Mouse (Mus musculus) hindbrain, embryonic 15.5 days (tissue): ENCODE data around the gene Klhl5. TPM values are rescaled to one million over a fixed set of nuclear protein-coding genes. Genes with fewer than 3 reads are reported as not detected.

ENCODE experiments used
- ATAC-seq: fragments of 200-750 bp; cut with Nextera tagmentation; 2 replicates; pipeline ENCODE4 v1.8.0; 2017; ENCODE audit warnings: low read depth, moderate number of reproducible peaks, moderate TSS enrichment; ENCODE audit not compliant: low FRiP score
- H3K27ac ChIP-seq: fragments of 300-500 bp; sonication (generic); replicated peaks from 2 replicates; pipeline ENCODE4 v1.5.1; 2015; ENCODE audit warnings: mild to moderate bottlenecking, inconsistent platforms
- H3K27me3 ChIP-seq: fragments of 300-500 bp; sonication (generic); 2 replicates; pipeline ENCODE4 v1.6.1; 2015; ENCODE audit warnings: control low read depth, inconsistent platforms
- H3K36me3 ChIP-seq: fragments of 300-500 bp; sonication (generic); 2 replicates; pipeline ENCODE4 v1.6.1; 2015; ENCODE audit warnings: control low read depth, inconsistent platforms
- H3K4me1 ChIP-seq: fragments of 300-500 bp; sonication (generic); replicated peaks from 2 replicates; pipeline ENCODE4 v1.6.1; 2015; ENCODE audit warnings: control low read depth, inconsistent platforms
- H3K4me2 ChIP-seq: fragments of 300-500 bp; sonication (generic); 2 replicates; pipeline ENCODE4 v1.6.1; 2015; ENCODE audit warnings: moderate library complexity, mild to moderate bottlenecking, inconsistent platforms
- H3K4me3 ChIP-seq: fragments of 300-500 bp; sonication (generic); 2 replicates; pipeline ENCODE4 v1.5.1; 2015; ENCODE audit warnings: mild to moderate bottlenecking, inconsistent platforms
- H3K9ac ChIP-seq: fragments of 300-500 bp; sonication (generic); 2 replicates; pipeline ENCODE4 v1.6.1; 2015; ENCODE audit warnings: inconsistent platforms
- H3K9me3 ChIP-seq: fragments of 300-500 bp; sonication (generic); 2 replicates; pipeline ENCODE4 v1.6.1; 2016; ENCODE audit warnings: control low read depth, inconsistent platforms
- WGBS: fragments of 180-500 bp; shearing (Covaris S2); methylation state at CpG from one replicate; pipeline ENCODE4 v1.1.7; 2015; 5-methylcytosine and 5-hydroxymethylcytosine counted together
- polyA plus RNA-seq: library from polyadenylated mRNA; unstranded; fragments of >200 nt; fragmentation: Nextera tagmentation; extraction: Ambion mirVana; gene quantifications from 2 replicates; pipeline ENCODE4 v1.2.1, GENCODE M21; 2015

Gene Klhl5
- polyA plus RNA-seq: 45.8 and 47.3 TPM in 2 replicates

- peak; percentile 94 for ATAC-seq
- H3K27ac ChIP-seq: peak within 1 kb of the TSS; percentile 76
- peak within 1 kb of the TSS; percentile 82 for H3K4me2 ChIP-seq
- H3K9me3 ChIP-seq: no peaks in the 10 kb centered on the region
- H3K9ac ChIP-seq: peak within 1 kb of the TSS; percentile 77
- peaks cover 11% of the 10 kb centered on the region; the same call in 1 of the 2 replicates for H3K4me1 ChIP-seq
- peak within 1 kb of the TSS; percentile 86 for H3K4me3 ChIP-seq
- no peaks in the 10 kb centered on the region for H3K27me3 ChIP-seq
- 4% methylated on average over 52 of the region's 56 CpGs for WGBS
- H3K36me3 ChIP-seq: no peaks in the 10 kb centered on the region
Observed at GRCm38 (mm10) chr5:65106876-65107772, at the start of gene Klhl5. Gene Klhl5 (plus strand): TSS chr5:65107539.

GRCm38 (mm10) chr5:65057596-65057995 is 49.7 kb upstream of the Klhl5 start:
- no peaks in the 10 kb centered on the region for H3K36me3 ChIP-seq
- no peaks in the 10 kb centered on the region for H3K27me3 ChIP-seq
- H3K4me3 ChIP-seq: no peak overlapping the region
- no peak overlapping the region for H3K27ac ChIP-seq
- H3K9ac ChIP-seq: no peak overlapping the region
- H3K4me1 ChIP-seq: no peaks in the 10 kb centered on the region
- H3K4me2 ChIP-seq: no peak overlapping the region
- no peaks in the 10 kb centered on the region for H3K9me3 ChIP-seq
- no peak for ATAC-seq
- WGBS: 96% methylated on average over 6 of the region's 6 CpGs

GRCm38 (mm10) chr5:65059806-65060205 is 47.5 kb upstream of the Klhl5 start:
- no peaks in the 10 kb centered on the region for H3K27me3 ChIP-seq
- 70% methylated on average over 2 of the region's 2 CpGs for WGBS
- H3K9ac ChIP-seq: no peak overlapping the region

GRCm38 (mm10) chr5:65062236-65062635 is 45.1 kb upstream of the Klhl5 start:
- no peak overlapping the region for H3K27ac ChIP-seq
- H3K4me3 ChIP-seq: no peak overlapping the region
- 92% methylated on average over 4 of the region's 4 CpGs for WGBS
- H3K36me3 ChIP-seq: no peaks in the 10 kb centered on the region
- H3K9ac ChIP-seq: no peak overlapping the region
- no peaks in the 10 kb centered on the region for H3K27me3 ChIP-seq
- no peak overlapping the region for H3K4me2 ChIP-seq
- no peak for ATAC-seq
- no peaks in the 10 kb centered on the region for H3K4me1 ChIP-seq
- H3K9me3 ChIP-seq: no peaks in the 10 kb centered on the region

More at GRCm38 (mm10) chr5:65059806-65060205, 47.5 kb upstream of the Klhl5 start:
- Histone ChIP-seq H3K27ac (no peak overlapping the region), H3K4me1 (no peaks in the 10 kb centered on the region), H3K4me2 (no peak overlapping the region), H3K4me3 (no peak overlapping the region), H3K36me3 (no peaks in the 10 kb centered on the region), H3K9me3 (no peaks in the 10 kb centered on the region)
- ATAC-seq: no peak

- no peaks in the 10 kb centered on the region for H3K27me3 ChIP-seq
- ATAC-seq: no peak
- no peak overlapping the region for H3K9ac ChIP-seq
- H3K4me2 ChIP-seq: no peak overlapping the region
- 59% methylated on average over 2 of the region's 2 CpGs for WGBS
- no peaks in the 10 kb centered on the region for H3K36me3 ChIP-seq
- no peaks in the 10 kb centered on the region for H3K4me1 ChIP-seq
- H3K9me3 ChIP-seq: no peaks in the 10 kb centered on the region
- no peak overlapping the region for H3K4me3 ChIP-seq
- no peak overlapping the region for H3K27ac ChIP-seq
Observed at GRCm38 (mm10) chr5:65063266-65063665, 44.1 kb upstream of the Klhl5 start.

- ATAC-seq: no peak
- WGBS: 87% methylated on average over 6 of the region's 6 CpGs
- no peak overlapping the region for H3K9ac ChIP-seq
- H3K4me3 ChIP-seq: no peak overlapping the region
- no peaks in the 10 kb centered on the region for H3K27me3 ChIP-seq
- no peak overlapping the region for H3K27ac ChIP-seq
- H3K4me1 ChIP-seq: 0 out of 2 replicates have a peak, but pooled peaks cover 5% of the 10 kb centered on the region
- H3K36me3 ChIP-seq: no peaks in the 10 kb centered on the region
- no peaks in the 10 kb centered on the region for H3K9me3 ChIP-seq
- H3K4me2 ChIP-seq: no peak overlapping the region
Observed at GRCm38 (mm10) chr5:65068166-65068565, 39.2 kb upstream of the Klhl5 start.

GRCm38 (mm10) chr5:65069872-65070271 is 37.5 kb upstream of the Klhl5 start:
- H3K27ac ChIP-seq: peak overlapping the region; percentile 38; the same call in 1 of the 2 replicates

GRCm38 (mm10) chr5:65071689-65072118 is 35.6 kb upstream of the Klhl5 start:
- peak; percentile 68; the same call in 1 of the 2 replicates for ATAC-seq
- Histone ChIP-seq H3K36me3 (no peaks in the 10 kb centered on the region), H3K9me3 (no peaks in the 10 kb centered on the region), H3K4me3 (no peak overlapping the region), H3K27me3 (no peaks in the 10 kb centered on the region), H3K9ac (no peak overlapping the region), H3K4me2 (no peak overlapping the region), H3K4me1 (0 out of 2 replicates have a peak, but pooled peaks cover 5% of the 10 kb centered on the region), H3K27ac (no peak overlapping the region; the same call in 1 of the 2 replicates)
- WGBS: 17% methylated on average over 6 of the region's 6 CpGs

More at GRCm38 (mm10) chr5:65069872-65070271, 37.5 kb upstream of the Klhl5 start:
- H3K4me3 ChIP-seq: no peak overlapping the region
- no peaks in the 10 kb centered on the region for H3K9me3 ChIP-seq
- no peak for ATAC-seq
- H3K9ac ChIP-seq: no peak overlapping the region
- no peaks in the 10 kb centered on the region for H3K27me3 ChIP-seq
- 60% methylated on average over 11 of the region's 11 CpGs for WGBS
- H3K4me2 ChIP-seq: no peak overlapping the region
- H3K36me3 ChIP-seq: no peaks in the 10 kb centered on the region
- 0 out of 2 replicates have a peak, but pooled peaks cover 5% of the 10 kb centered on the region for H3K4me1 ChIP-seq

- Histone ChIP-seq H3K4me1 (0 out of 2 replicates have a peak, but pooled peaks cover 5% of the 10 kb centered on the region), H3K27me3 (no peaks in the 10 kb centered on the region), H3K9me3 (no peaks in the 10 kb centered on the region), H3K4me2 (no peak overlapping the region), H3K4me3 (no peak overlapping the region), H3K36me3 (no peaks in the 10 kb centered on the region), H3K27ac (no peak overlapping the region), H3K9ac (no peak overlapping the region)
- ATAC-seq: no peak
- WGBS: 78% methylated on average over 4 of the region's 4 CpGs
Observed at GRCm38 (mm10) chr5:65073247-65073646, 34.1 kb upstream of the Klhl5 start.

GRCm38 (mm10) chr5:65074693-65075092 is 32.6 kb upstream of the Klhl5 start:
- ATAC-seq: no peak
- Histone ChIP-seq H3K27me3 (no peaks in the 10 kb centered on the region), H3K4me2 (no peak overlapping the region), H3K36me3 (no peaks in the 10 kb centered on the region), H3K9ac (no peak overlapping the region), H3K27ac (no peak overlapping the region), H3K9me3 (no peaks in the 10 kb centered on the region), H3K4me3 (no peak overlapping the region), H3K4me1 (0 out of 2 replicates have a peak, but pooled peaks cover 5% of the 10 kb centered on the region)
- WGBS: 77% methylated on average over 7 of the region's 7 CpGs

GRCm38 (mm10) chr5:65076087-65076486 is 31.3 kb upstream of the Klhl5 start:
- H3K4me1 ChIP-seq: 0 out of 2 replicates have a peak, but pooled peaks cover 5% of the 10 kb centered on the region
- no peaks in the 10 kb centered on the region for H3K9me3 ChIP-seq
- WGBS: 80% methylated on average over 2 of the region's 2 CpGs
- no peak overlapping the region for H3K27ac ChIP-seq
- H3K4me3 ChIP-seq: no peak overlapping the region
- ATAC-seq: no peak
- no peaks in the 10 kb centered on the region for H3K27me3 ChIP-seq
- H3K9ac ChIP-seq: no peak overlapping the region
- no peaks in the 10 kb centered on the region for H3K36me3 ChIP-seq
- H3K4me2 ChIP-seq: no peak overlapping the region

- no peak overlapping the region for H3K4me3 ChIP-seq
- WGBS: 70% methylated on average over 3 of the region's 3 CpGs
- no peak overlapping the region for H3K27ac ChIP-seq
- H3K27me3 ChIP-seq: no peaks in the 10 kb centered on the region
- no peak overlapping the region for H3K4me2 ChIP-seq
- no peaks in the 10 kb centered on the region for H3K36me3 ChIP-seq
- no peak overlapping the region for H3K9ac ChIP-seq
- H3K4me1 ChIP-seq: 0 out of 2 replicates have a peak, but pooled peaks cover 2% of the 10 kb centered on the region
- no peaks in the 10 kb centered on the region for H3K9me3 ChIP-seq
- ATAC-seq: no peak
Observed at GRCm38 (mm10) chr5:65076748-65077147, 30.6 kb upstream of the Klhl5 start.
